In the genomic region with DNA sequence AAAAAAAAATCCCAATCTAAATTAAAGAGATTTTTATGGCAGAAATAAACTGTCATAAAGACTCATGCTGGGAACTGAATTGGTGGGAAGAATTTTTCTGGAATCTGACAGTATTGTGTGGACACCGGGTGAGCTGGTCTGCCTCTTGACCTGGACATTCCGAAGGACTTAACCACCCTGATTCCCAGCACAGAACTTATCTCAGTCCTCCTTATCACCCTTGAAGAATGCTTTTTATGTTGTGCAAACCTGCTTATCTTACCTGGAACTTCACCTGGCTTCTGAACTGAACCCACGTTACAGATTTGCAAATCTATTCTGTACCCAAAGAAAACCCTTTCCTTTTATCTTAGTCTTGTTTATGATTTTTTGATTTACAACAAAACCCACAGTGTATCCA, we compare ENCODE assay signal across 24 mouse cellular contexts. TPM values are rescaled to one million over a fixed set of nuclear protein-coding genes. Genes with fewer than 3 reads are reported as not detected.
"Had no signal": no experiment of that assay in that cellular context is flagged by ENCODE, and none has a peak within 500 bp of the region (broad histone marks: within the 10 kb centered on the region; RNA-seq: fewer than 3 reads in every experiment).

No protein-coding gene starts in this region.

- H3K36me3 ChIP-seq: heart, embryonic 13.5 days; heart, embryonic 15.5 days; hindbrain, embryonic 13.5 days; hindbrain, embryonic 15.5 days; kidney, embryonic 15.5 days; limb, embryonic 13.5 days; limb, embryonic 15.5 days; liver, embryonic 12.5 days had no signal

- H3K9ac ChIP-seq: heart, embryonic 13.5 days; heart, embryonic 15.5 days; hindbrain, embryonic 13.5 days; hindbrain, embryonic 15.5 days; kidney, embryonic 15.5 days; limb, embryonic 13.5 days; limb, embryonic 15.5 days; liver, embryonic 12.5 days; liver, embryonic 14.5 days had no signal

- ATAC-seq: hindbrain, postnatal 0 days; liver, embryonic 12.5 days had no signal

- DNase-seq: gastrocnemius, postnatal 14 days; gastrocnemius, postnatal 36 days; heart, adult 11 months; heart, adult 2 months; heart, postnatal 14 days; heart, postnatal 36 days; kidney, postnatal 14 days; layer of hippocampus, adult 9-11 months; layer of hippocampus, postnatal 36 days; left cerebral cortex, postnatal 4 days had no signal

- H3K27ac ChIP-seq: heart, adult 2 months; heart, embryonic 13.5 days; heart, embryonic 15.5 days; hindbrain, embryonic 13.5 days; hindbrain, embryonic 15.5 days; hindbrain, postnatal 0 days; kidney, embryonic 15.5 days; kidney, postnatal 0 days; limb, embryonic 13.5 days; limb, embryonic 15.5 days; liver, embryonic 12.5 days; liver, embryonic 14.5 days had no signal

- H3K27me3 ChIP-seq: heart, embryonic 13.5 days; heart, embryonic 15.5 days; hindbrain, embryonic 13.5 days; hindbrain, embryonic 15.5 days; limb, embryonic 13.5 days; limb, embryonic 15.5 days; liver, embryonic 12.5 days had no signal

- H3K4me3 ChIP-seq: heart, adult 2 months; heart, embryonic 13.5 days; heart, embryonic 15.5 days; hindbrain, embryonic 13.5 days; hindbrain, embryonic 15.5 days; kidney, embryonic 15.5 days; limb, embryonic 13.5 days; limb, embryonic 15.5 days; liver, embryonic 12.5 days had no signal

- H3K4me1 ChIP-seq: hindbrain, embryonic 13.5 days; hindbrain, embryonic 15.5 days; kidney, embryonic 15.5 days; limb, embryonic 13.5 days; limb, embryonic 15.5 days had no signal

- H3K4me2 ChIP-seq: heart, embryonic 11.5 days; heart, embryonic 13.5 days; heart, embryonic 15.5 days; hindbrain, embryonic 13.5 days; hindbrain, embryonic 15.5 days; kidney, embryonic 15.5 days; limb, embryonic 13.5 days; limb, embryonic 15.5 days; liver, embryonic 12.5 days had no signal

- H3K9me3 ChIP-seq: heart, embryonic 13.5 days; heart, embryonic 15.5 days; hindbrain, embryonic 13.5 days; hindbrain, embryonic 15.5 days; kidney, embryonic 15.5 days; limb, embryonic 13.5 days; limb, embryonic 15.5 days; liver, embryonic 12.5 days had no signal

RNA-seq across cellular contexts. Expression of a gene that starts 21.7 kb away (rescaled TPM):
- polyA plus RNA-seq: heart, adult 2 months; heart, embryonic 11.5 days; heart, embryonic 13.5 days; heart, embryonic 15.5 days; heart, postnatal 0 days; liver, adult 2 months; liver, embryonic 12.5 days; liver, embryonic 14.5 days had no signal
